Mouse (Mus musculus): ENCODE results near the gene Taf15.

Taf15 gene

DNA sequence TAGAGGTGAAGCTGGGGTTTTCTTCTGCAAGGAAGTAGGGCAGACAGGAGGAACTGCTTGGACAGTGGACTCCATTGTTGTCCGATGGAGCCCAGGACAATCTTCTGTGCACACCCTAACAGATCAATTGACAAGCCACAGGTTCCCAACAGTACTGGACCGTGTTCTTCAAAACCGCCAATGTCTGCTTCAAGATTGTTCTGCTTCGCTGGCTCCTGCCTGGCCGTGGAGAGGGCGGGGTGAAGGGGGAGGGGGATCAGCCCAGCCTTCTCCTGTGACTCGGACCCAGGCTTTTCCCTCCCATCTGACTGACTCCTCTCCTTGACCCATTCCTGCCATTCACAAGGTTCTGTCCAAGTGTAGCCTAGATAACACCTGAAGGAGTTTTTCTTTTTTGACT is 15.6 kb upstream of the Taf15 start:
- no peak for DNase-seq (ENCODE audit: extremely low spot score, low spot score)

GRCm38 (mm10) chr11:83457912-83458601 is 14.8 kb upstream of the Taf15 start:
- DNase-seq (ENCODE audit: extremely low spot score, low spot score), result no peak

- peak; percentile 13 for DNase-seq (ENCODE audit: extremely low spot score, low spot score)
Observed at GRCm38 (mm10) chr11:83461462-83462027, 11.3 kb upstream of the Taf15 start.

DNA sequence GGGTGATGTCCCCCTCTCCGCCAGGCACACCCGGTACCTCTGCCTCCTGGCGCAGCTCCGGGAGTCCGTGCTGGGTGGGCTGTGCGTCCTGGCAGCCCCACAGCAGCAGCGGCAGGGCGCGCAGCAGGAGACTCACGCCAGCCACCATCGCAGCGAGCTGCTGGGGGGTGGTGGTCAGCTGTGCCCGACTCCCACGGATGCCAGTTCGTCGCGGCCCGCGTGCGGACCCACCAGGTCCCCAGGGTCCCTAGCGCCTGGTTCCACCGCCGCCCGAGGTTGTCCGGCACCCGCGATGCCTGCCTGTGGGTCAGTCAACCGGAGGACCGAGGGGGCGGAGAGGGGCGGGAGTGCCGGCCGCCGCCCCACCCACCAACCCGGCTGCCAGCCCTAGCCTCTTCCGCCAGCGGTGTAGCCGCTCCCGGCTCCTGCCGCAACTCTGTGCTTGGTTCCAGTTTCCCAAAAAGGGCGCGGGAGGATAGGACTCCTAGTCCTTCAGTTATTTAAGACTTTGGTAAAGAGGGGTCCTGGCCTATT is 10.1 kb upstream of the Taf15 start, which contains the start of gene Mmp28:
Gene Mmp28 (minus strand): TSS at position 361 of the 534 bp plus-strand sequence.
- DNase-seq (ENCODE audit: extremely low spot score, low spot score), result peak; percentile 67

DNA sequence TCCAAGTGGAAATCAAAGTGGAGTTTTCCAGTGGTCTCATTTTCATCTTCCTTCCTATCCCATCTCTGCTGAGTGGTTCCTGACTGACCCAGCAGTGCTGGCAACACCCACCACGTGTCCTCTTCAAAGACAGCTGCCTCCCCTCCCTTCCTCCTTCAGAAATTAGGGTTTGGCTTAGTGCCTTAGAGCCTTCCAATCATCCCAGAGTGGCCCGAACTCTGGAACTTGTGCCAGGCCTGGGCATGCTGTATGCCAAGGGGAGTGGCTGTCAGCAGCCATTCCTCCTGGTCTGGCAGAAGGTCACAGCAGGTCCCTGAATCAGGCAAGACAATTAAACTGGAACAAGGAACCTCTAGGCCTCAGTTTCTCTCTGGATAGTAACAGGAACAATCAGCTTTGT is 6.9 kb upstream of the Taf15 start:
- DNase-seq (ENCODE audit: extremely low spot score, low spot score), result peak; percentile 11

GRCm38 (mm10) chr11:83467120-83467652 is 5.7 kb upstream of the Taf15 start:
- no peak for DNase-seq (ENCODE audit: extremely low spot score, low spot score)

- no peak for DNase-seq (ENCODE audit: extremely low spot score, low spot score)
Observed at GRCm38 (mm10) chr11:83468765-83469164, 4.1 kb upstream of the Taf15 start.

- peak; percentile 12 for DNase-seq (ENCODE audit: extremely low spot score, low spot score)
Observed at GRCm38 (mm10) chr11:83471766-83472165, 1.1 kb upstream of the Taf15 start.

GRCm38 (mm10) chr11:83473235-83474016 is 540 bp downstream of the Taf15 start:
- no peak for DNase-seq (ENCODE audit: extremely low spot score, low spot score)

DNA sequence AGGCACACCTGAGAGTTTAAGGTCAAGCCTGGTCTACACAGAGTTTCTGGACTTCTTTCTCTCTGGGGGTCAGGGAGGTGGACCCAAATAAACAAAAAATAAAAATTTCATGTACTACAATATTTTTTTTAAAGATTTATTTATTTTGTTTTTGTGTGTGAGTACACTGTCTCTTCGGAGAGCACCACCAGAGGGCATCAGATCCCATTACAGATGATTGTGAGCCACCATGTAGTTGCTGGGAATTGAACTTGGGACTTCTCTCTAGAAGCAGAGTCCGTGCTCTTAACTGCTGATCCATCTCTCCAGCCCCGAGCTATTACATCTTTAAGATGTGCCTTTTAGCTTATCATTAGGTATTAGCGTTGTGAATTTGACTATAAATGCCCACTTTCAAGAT is 18.6 kb downstream of the Taf15 start:
- no peak for DNase-seq (ENCODE audit: extremely low spot score, low spot score)

DNA sequence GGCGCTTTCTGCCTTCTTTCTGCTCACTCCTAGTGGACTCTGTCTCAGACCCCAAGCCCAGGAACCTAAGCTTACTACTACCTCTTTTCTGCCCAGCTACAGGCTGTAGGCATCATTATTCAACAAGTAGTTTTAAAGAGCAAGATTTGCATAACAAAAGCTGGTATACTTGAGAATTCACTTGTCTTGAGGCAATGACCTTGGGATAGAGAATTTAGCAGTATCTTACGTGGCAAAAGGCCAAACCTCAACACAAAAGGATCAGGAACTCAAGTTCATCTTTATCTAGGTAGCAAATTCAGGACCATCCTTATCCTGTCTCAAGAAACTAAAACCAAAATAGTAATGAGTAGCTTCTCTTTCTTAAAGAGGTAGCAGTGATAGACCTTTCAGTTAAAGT is 22.7 kb downstream of the Taf15 start:
- DNase-seq (ENCODE audit: extremely low spot score, low spot score), result no peak

GRCm38 (mm10) chr11:83504308-83504707 is 31.4 kb downstream of the Taf15 start:
- DNase-seq (ENCODE audit: extremely low spot score, low spot score), result no peak

DNA sequence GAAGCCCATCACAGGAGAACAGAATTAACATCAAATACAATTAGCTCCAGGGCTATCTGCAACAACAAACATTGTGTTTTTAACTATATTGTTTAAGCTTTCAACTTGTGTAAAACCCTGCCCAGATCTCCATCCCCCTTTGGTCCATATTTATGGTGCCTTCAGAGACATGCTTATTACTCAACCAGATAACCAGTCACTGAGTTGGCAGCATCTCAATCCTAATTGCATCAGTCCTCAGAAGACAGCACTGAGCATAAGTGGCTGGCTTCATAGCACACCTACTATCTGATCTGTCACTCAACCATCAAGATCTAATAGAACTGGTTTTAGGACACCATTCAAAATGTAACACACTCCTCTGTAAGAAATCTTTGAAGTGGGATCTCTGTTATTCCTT is 36.6 kb downstream of the Taf15 start:
- no peak for DNase-seq (ENCODE audit: extremely low spot score, low spot score)

DNA sequence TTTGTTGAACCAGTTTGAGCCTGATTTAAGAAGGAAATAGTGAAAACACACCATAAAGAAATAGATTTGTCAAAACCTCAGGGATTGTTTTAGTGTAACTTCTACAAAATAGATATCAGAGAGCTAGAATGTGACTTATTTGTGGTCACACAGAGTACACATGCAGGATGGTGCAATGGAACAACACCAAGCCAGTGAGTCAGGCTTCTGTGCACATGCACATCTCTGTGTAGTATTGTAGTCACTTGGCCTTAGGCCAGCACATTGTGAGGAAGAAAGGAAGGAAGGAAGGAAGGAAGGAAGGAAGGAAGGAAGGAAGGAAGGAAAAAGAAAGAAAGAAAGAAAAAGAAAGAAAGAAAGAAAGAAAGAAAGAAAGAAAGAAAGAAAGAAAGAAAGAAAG is 44.3 kb downstream of the Taf15 start:
- no peak for DNase-seq (ENCODE audit: extremely low spot score, low spot score)

- DNase-seq (ENCODE audit: extremely low spot score, low spot score), result no peak
Observed at GRCm38 (mm10) chr11:83518371-83518770, 45.5 kb downstream of the Taf15 start.

GRCm38 (mm10) chr11:83522075-83522474 is 49.2 kb downstream of the Taf15 start, which contains the start of gene Heatr9:
Gene Heatr9, minus strand, starts transcription at chr11:83522175.
- DNase-seq (ENCODE audit: extremely low spot score, low spot score), result no peak

DNA sequence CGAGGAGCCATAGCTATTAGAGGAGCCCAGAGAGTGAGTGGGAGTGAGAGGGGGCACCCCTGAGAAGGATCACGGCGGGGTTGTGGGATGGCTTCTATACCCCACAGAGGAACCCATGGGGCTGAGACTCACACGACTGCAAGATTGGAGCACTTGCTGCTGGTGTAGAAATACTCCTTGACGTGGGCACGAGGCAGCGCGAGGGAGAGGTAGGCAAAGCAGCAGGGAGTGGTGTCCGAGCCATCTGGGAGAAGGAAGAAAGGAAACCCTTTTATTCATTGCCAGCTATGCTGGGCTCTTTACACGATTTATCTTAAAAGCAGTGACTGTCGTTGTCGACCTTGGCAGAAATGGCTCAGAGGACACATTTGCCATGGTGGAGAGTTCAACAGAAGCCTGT is 56.1 kb downstream of the Taf15 start:
- DNase-seq (ENCODE audit: extremely low spot score, low spot score), result no peak

- DNase-seq (ENCODE audit: extremely low spot score, low spot score), result no peak
Observed at GRCm38 (mm10) chr11:83530360-83530759, 57.5 kb downstream of the Taf15 start, which contains the start of gene Ccl5. Gene Ccl5, minus strand, starts transcription at chr11:83530518.

- no peak for DNase-seq (ENCODE audit: extremely low spot score, low spot score)
Observed at GRCm38 (mm10) chr11:83533192-83533591, 60.3 kb downstream of the Taf15 start.

DNA sequence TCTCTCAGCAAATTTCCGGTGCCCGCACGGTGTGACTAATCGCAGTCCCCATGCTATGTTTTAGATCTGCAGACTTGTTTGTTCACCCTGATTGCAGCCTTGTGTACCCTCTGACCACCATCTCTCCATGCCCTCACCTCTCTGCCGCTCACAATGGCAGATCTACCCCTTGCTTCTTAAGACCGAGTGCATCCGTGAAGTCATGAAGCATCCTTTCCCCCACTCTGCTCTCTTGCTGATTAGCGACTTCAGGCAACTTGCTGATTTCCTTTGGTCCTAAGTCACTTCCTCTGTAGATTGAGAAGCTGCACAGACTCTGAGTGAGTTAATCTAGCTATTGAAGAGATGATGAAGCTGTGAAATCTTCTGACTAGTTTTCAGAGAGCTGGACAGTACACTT is 61.3 kb downstream of the Taf15 start:
- no peak for DNase-seq (ENCODE audit: extremely low spot score, low spot score)

GRCm38 (mm10) chr11:83534609-83535423 is 61.9 kb downstream of the Taf15 start:
- DNase-seq (ENCODE audit: extremely low spot score, low spot score), result no peak

Measured in neural tube, embryonic 10.5 days (tissue).